Mouse (Mus musculus) activated CD4-positive, CD25-positive, alpha-beta regulatory T cell (primary cell): Measurements from ENCODE around the gene Tecpr2. TPM values are rescaled to one million over a fixed set of nuclear protein-coding genes. Genes with fewer than 3 reads are reported as not detected.

Experiments
- polyA plus RNA-seq, 2 experiments: library from polyadenylated mRNA; unstranded; fragments of 100-300 nt; shearing (Covaris generic); gene quantifications; one replicate each; pipeline ENCODE4 v1.2.1; 2017

Gene Tecpr2
- polyA plus RNA-seq = 1 to 10 TPM; 1.3 to 1.8 TPM

GRCm38 (mm10) chr12:110889036-110890020, at the start of gene Tecpr2, which contains the start of gene Cinp:
Tecpr2 (plus strand) TSS chr12:110889264.
Cinp (minus strand) TSS chr12:110889145.

GRCm38 (mm10) chr12:110840348-110841198, 48.5 kb upstream of the Tecpr2 start, which contains the start of gene Mok:
Mok (minus strand) TSS chr12:110840939.

GRCm38 (mm10) chr12:110850010-110850928, 38.8 kb upstream of the Tecpr2 start, which contains the start of gene Zfp839:
Zfp839 (plus strand) TSS chr12:110850253.

DNA sequence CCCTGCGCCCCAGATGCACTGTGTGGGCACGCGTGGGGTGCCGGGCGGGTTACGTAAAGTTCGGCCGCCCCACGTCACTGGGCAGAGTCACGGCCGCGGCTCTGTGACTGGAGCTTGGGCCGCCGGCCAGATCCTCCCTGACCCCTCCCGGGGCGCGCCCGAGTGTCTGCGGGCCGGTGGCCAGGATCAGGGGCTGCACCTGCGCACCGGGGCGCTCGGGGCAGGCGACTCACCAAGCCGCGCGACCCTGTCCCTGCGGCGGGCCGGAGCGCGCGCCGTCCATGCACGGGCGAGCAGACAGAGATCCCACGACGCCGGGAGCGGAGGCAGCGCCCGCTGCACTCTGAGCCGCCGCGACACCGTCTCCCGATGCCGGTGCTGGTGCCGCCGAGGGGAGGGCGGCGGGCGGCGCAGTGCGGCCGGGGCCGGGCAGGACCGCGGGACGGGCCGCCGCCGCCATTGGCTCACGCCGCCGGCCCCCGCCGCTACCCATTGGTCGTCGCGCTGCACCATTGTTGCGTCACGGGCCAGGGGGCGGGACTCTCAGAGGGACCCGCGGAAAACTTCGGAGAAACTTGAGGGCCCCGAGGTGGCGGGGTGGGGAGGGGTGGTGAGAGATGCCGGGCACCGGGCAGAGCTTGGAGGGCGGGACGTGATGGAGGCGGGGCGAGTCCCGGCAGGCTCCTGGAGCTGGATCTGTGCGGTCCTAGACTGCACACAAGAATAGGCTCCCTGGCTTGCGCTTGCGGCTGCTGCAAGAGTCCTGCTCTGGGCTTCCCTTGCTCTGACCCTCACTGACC, 89.7 kb downstream of the Tecpr2 start, which contains the start of gene Ankrd9:
Gene Ankrd9 (minus strand): TSS at position 434 of the 800 bp plus-strand sequence.

Other genes starting within 250 kb of the Tecpr2 start
- gene 1700001K19Rik, start 206.6 kb upstream of the Tecpr2 start, polyA plus RNA-seq = not detected
- gene Hsp90aa1, start 186.5 kb upstream of the Tecpr2 start, polyA plus RNA-seq = 100 to 1,000 TPM; 284 to 344 TPM
- 10 to 100 TPM; 61.2 to 67.3 TPM for gene Wdr20, start 151.3 kb upstream of the Tecpr2 start, polyA plus RNA-seq
- under 1 TPM in 1 of 2 experiments, not detected in 1; 0.26 TPM for gene Mok, start 48.3 kb upstream of the Tecpr2 start, polyA plus RNA-seq
- 1 to 10 TPM; 2.3 to 4.5 TPM for gene Zfp839, start 39.0 kb upstream of the Tecpr2 start, polyA plus RNA-seq
- gene Cinp, start 119 bp upstream of the Tecpr2 start, polyA plus RNA-seq = 10 to 100 TPM; 31.8 to 41.4 TPM
- 1 to 10 TPM; 2.5 to 7.4 TPM for gene Ankrd9, start 89.8 kb downstream of the Tecpr2 start, polyA plus RNA-seq
- 10 to 100 TPM; 33.1 to 39.2 TPM for gene Rcor1, start 150.1 kb downstream of the Tecpr2 start, polyA plus RNA-seq